Mouse (Mus musculus): ENCODE data around the gene Dus3l.

- TF ChIP-seq CTCF (IDR thresholded peaks at IDR 0.05 in 2 of 3, conservative IDR thresholded peaks at IDR 0.05 in 1 of 3; ENCODE audit: control insufficient read depth in 1 of 3, insufficient read depth in 1 of 3, low read depth in 2 of 3, low read length in 3 of 3, poor library complexity in 1 of 3, severe bottlenecking in 1 of 3) (no peak), POLR2A (IDR thresholded peaks at IDR 0.05; ENCODE audit: control insufficient read depth in 1 of 2, insufficient read depth in 1 of 2, low read depth in 1 of 2, low read length in 2 of 2, poor library complexity in 1 of 2) (no peak), GATA1 (IDR thresholded peaks at IDR 0.05; ENCODE audit: low read depth, low read length) (no peak)
Measured at GRCm38 (mm10) chr17:56723419-56724161, 41.0 kb upstream of the Dus3l start.

Data from MEL (cell line).